Mouse (Mus musculus) adrenal gland, adult 8-10 months (tissue): Measurements from ENCODE around the gene Alkbh3. TPM values are rescaled to one million over a fixed set of nuclear protein-coding genes. Genes with fewer than 3 reads are reported as not detected.

Experiments used
- DNase-seq: peaks from one replicate; pipeline ENCODE4 v3.0.0; 2022
- total RNA-seq, 4 experiments: library from RNA; stranded (reverse); gene quantifications; 2 replicates each; pipeline ENCODE4 v1.2.4; 2022

Alkbh3 gene
- total RNA-seq: 10 to 100 TPM; 29.9 to 57.4 (median 46.2) TPM

DNA sequence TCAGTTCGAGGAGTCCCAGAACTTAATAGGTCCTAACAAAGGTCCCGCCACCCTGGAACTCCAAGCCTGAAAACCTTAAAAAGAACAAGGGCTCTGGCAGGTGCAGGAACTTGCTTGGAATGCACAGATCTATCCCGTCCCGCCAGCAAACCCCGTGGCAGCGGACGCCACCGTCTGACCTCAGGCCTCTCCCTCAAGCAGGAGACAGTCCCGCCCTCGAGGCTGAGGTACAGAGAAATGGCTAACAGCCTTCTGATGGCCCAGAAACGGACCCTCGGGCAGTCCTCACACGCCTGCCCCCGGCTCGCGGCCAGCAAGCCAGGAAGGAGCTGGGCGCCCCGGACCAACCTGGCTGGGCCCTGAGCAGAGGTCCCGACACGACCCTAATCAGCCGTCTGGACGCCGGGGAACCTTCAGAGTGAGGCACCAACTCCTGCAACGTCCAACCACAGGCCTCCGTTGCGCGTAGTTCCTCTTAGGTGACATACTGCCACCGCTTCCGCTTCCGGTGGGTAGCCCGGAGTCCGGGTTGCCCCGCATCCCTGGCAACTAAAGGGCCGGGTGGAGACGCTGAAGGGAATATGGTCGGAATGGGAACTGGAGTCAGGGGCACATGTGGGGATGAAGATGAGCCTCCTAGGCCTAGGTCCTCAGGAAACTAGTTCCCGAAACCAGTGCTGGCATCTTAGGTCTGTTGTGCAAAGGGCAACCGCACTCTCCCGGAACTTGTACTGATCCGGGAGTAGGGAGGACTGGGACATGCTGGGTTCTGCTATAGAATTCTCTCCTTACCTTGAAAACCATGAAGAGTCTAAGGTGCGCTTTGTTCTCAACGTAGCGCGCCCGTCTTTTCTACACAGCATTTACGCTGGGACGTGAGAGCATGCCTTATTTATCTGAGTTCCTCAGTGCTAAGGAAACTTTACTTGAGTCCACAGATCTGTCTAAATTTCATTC is at the start of gene Alkbh3:
Gene Alkbh3, minus strand, starts transcription at position 473 of the 957 bp plus-strand sequence.
- DNase-seq: peak; percentile 86

DNA sequence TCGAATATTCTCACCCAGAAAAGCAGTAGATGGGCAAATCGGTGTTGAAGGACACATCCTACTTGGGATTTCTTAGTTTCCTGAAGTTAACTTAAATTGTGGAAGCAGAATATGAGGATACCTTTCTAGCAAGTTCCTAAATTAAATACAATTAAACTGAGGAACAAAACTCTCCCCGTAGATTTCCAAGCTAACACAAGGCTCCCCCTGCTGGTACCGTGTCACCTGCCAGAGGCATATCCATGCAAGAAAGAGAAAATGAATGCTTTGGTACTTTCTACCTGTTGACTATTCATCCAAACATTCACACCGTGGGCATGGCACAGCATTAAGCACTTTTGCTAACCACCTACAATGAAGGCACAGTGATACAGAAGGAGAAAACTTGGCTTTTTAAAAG is 48.9 kb upstream of the Alkbh3 start:
- DNase-seq: no peak

DNA sequence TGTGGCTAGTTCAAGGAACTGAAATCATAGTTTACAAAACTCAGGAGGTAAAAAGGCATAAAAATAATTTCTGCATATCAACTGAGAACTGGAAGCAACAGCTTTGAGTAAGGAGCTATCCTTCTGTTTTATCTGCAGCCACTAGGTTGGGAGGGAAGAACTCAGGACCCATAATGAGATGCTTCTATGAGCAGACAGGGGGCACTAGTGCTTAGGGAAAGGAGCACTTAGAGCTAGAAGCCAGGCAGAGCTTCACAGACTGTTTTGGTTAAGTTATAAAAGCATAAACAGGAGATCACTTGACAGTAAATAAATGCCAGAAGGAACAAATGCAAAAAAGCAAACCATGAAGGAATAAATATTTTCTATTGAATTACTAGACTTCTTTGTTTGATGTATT is 44.2 kb upstream of the Alkbh3 start:
- no peak for DNase-seq

DNA sequence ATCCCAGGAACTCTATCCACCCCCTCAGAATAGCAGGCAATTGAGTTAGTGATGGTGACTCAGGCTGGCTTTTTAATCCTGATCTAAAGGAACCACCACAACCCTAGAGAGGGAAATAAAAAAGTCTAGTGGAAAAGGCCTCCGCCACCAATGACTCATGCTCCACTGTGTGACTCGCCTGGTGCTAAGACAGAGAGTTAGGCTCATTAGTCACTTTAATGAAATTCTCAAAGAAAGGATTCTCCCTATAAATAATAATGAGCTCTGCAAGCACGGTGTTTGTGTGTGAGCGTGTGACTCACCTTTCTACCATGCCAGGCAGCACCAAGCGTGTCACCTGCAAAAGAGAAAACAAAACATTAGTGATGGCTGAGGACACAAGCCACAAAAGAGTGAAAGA is 41.3 kb upstream of the Alkbh3 start:
- DNase-seq: no peak

DNA sequence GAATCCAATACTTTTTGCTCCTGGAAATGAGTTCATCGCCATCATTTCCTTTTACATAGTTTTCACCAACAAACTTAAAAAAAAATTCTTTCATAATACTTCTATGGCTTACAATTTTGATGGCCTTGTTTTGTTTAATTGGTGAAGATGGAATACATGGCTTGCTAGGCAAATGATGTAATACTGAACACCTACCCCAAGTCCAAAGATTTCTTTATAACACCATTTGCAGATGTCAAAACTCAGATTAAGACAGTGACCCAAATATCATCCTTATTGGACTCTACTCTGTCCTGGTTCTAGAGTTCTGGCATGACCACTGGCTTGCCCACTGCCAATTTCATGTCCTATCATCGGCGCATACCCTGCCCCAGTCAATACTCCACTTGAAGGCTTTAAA is 40.3 kb upstream of the Alkbh3 start:
- DNase-seq: no peak

DNA sequence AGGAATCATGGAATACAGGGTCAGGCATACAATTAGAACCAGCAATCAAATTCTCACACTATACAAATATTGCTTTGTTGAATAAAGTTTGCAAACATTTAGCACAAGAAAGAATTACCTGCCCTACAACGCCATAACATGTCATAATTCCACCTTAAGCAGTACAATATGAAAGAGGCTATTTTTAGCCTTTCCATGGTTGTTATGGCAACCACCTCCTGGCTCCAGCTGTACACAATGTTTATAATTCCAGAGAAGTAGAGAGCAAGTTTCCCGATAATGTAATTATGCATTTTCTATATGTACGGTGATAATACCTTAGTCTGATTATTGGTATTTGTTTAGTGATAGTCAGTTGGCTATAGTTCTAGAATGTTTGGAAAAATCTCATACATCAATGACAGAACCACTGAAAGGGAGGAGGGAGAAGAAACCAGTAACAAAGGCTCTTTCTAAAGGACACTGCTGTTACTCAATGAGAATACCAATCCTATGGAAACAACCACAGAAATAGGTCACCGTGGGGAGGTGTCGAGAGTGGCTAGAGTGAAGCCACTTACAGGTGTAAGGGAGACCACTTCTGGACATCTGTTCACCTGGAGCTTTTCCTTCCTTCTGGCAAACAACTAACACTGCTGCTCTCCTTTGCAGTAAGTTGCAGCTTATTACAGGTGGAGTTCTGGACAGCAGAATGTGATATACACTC is 39.0 kb upstream of the Alkbh3 start:
- no peak for DNase-seq

DNA sequence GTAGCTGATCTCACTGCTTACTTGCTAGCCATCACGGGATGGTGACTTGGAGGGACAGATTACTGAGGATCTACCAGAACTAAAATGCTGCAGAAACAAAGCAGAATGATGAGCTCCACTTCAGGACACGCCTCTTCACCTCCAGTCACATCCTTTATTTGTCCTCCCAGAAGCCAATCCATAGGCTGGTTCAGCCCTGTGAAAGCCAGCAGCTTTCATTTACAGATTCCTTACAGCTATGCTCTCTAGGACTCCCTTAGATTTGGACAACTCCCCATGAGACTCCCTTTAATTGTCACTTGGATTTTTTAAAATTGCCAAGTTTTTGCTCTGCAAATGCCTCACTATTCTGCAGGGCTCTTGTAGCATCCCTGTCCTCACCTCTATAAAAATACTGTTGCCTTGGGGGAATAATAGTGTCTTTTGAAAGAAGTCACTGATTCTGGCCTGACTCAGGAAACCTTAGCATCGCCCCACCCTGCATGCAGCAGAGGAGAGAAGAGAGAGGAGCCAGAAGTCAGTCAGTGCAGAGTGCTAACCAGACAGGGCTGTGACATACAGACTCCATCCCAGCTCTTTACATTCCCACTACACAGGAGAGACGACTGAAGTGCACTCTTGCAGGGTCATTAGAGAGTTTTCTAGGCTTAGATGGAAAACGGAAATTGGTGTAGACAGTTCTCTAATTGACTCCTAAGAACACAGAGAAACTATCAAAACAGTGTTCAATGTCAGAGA is 38.3 kb upstream of the Alkbh3 start:
- no peak for DNase-seq

DNA sequence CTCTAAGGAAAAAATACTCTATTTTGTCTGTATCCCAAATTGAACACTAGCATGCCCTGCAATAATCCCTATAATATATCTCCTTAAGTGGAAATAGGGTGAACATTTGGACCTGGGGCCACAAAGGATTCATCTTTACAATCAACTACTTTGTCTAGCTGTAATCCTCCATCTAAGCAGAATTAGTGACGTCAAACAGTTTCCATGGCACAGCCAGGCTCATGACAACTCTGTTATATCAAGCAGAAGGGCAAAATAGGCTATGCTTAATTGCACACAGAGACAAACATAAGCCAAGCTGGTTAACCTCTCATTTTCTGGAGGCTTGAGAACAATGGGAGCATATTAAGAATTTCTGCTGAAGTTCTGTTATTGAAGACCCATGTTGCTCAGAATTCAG is 37.7 kb upstream of the Alkbh3 start:
- no peak for DNase-seq

DNA sequence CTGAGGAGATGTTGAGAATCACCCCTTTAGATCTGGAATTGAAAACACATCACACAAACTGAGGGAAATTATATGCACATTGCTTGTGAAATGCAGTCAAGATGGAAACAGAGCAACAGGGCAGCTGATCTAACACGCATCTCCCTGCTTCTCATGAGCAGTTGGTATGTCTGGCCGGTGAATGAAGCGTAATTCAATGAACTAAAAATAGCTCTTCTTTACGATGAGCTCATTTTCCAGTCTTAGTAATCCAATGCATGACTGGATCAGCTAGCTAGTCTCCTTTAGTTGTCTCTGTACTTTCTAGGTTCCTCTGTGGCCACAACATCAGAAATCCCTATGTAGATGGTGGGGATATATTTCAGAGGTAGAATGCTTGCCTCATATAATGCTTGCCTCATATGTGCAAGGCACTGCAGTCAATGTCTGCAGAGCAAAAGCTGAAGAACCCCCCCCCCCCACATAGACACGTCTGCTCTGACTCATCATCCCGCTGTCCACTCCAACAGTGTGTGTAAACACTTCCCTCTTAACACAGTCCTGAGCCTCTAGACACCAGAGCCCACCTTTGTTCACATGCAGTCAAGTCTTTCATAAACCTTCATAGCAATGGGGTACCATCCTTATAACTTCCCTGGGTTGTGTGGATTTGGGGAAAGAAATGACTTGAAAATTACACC is 34.9 kb upstream of the Alkbh3 start:
- no peak for DNase-seq

DNA sequence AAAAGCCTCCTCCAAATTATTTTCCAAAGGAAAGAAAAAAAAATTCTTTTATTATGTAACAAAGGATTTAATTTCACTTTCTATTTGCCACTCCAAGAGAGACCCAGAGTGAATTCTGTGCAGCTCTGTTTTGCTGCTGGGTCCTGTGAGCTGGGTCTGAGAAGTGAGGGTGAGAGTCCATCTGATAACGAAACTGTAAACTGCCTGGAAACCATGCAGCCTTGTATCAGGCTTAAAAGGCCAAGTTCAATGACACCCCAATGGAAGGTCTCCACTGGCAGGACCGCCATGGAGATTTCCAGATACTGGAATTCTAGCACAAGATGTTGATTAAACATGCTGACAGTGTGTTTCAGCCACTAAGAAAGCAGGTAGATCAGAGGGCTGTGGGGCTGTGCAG is 33.6 kb upstream of the Alkbh3 start:
- no peak for DNase-seq

DNA sequence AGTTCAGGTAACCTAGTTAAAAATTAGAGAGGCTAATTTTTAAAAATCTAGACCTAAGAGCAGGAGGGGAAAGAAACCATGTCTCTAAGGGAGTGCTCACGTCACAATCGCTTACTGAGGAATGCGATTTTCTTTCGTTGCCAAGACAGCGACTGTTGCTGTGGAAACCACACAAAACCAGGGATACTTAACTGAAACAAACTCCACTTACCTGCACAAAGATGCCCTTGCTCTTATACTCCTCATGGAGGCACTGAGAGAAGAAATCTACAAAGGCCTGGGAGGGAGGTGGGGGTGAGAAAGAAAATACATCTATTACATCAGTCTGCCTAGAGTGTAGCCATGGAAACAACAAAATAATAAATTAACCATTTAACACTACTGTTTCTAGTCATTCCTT is 33.1 kb upstream of the Alkbh3 start:
- DNase-seq: no peak

DNA sequence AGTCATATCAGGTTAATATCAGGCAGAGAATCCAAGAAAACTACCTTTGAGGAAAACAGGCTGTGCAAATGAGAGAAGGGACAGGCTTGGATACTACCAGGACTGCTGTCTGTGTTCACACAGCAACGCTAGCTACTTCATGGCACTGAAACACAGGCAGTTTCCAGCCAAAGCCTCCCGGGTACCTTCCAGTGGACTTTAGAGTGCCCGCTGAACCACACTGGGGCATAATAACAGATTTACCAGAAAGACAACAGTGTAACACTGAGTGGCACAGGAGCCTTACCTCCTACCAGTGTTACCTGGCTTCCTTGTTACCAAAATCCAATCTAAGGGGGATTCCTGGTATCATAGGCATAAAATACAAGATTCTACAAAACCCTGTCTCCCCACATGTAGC is 31.9 kb upstream of the Alkbh3 start:
- DNase-seq: no peak

DNA sequence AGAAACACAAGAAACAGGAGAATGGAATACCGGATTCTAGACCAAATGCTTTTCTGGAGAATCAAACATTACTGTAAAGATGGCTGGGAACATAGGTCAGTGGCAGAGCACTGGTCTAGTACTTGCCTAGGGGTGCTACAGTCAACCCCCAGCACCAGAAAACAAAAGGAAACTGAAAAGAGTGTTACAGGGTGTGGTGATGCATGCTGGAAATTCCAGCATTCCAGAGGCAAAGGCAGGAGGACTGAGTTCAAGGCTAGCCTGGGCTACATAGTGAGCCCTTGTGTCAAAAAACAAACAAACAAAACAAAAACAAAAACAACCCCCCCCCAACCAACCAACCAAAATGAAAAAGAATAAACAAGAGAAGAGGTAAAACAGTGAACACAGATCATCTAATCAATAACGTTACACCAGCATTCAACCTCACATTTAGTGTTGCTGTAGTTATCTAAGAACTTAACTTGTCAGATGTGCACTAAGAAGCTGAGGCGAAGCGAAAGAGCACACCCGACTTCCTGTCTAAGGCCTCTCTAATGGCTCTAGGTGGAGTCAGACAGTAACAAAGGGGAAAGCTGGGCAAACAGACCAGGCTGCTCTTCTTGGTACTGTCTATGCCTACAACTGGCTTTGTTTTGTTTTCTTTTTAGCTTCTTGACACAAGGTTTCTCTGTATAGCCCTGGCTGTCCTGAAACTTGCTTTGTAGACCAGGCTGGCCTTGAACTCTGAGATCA is 30.0 kb upstream of the Alkbh3 start:
- DNase-seq: no peak

DNA sequence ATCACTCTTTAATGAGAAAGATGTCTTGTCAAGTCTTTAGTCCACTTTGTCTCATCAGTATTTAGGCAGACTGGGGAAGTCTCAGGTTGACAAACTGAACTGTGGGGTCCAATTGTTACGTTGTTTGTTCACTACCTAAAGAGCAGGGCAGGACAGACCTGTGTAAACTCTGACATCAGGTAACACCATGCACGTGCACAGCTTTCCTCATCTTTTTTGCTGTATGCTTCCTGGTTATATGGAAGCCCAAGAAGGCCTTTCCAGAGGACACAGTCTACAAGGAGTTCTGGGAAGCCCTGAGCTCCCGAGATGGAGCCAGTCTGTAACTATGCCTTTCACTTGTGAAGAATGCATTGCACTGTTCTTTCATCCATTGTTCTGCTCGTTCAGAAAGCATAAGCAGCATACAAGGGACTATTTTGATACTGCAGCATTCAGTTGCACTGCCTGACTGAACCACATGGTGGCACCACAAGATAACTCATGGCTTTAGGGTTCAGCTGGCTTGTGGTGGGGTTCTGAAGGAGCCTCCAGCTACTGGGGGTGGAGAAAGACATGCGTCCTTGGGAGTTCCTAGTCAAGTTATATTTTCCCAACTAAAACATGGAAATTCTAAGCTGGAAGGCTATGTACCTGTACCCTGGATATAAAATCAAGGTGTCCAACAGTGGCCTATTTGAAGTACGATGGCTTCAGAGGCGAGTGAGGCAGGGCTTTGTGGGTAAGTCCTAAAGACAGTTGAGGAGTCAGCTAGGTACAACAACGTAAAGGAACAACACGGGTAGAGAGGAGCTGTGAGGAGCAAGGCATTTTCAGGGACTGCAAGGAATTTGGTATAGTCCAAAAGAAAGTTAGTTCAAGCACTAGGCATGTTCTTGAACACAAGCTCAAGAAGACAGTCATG is 25.1 kb upstream of the Alkbh3 start:
- DNase-seq: peak; percentile 28

DNA sequence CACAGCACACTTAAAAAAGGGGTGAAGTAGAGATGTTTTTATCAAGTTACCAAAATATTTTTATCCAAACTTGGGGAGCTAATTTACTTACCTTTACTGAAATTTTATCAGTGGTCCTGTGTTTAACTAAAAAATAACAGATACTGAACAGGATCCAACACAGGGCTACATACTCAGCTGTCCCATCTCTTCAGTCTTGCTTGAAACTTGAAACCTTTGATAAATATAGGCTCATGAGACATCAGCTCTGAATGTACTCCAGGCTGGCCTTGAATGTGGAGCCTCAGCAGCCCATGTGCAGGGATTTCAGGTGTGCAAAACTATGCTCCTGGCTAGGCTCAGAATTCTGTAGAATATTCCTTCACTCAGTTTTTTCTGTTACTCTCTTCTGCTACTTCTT is 20.0 kb upstream of the Alkbh3 start:
- DNase-seq: no peak

DNA sequence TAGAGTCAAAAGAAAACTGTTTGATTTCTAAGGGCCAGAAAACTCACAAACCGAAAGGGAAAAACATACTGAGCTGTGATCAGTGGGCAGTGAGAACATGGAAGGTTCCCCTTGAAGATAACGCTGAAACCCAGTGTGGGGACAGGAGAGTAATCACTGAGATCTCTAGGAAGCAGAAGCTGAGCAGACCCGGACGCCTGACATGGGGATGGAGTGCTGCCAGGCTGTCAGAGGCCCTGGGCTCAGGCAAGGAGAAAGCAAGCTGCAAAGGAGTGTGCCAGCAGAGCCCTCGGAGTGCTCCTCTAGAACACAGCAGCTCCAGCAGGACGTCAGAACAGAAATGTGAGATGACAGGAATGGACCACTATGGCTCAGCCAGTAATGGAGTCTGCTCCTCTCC is 14.0 kb upstream of the Alkbh3 start:
- no peak for DNase-seq

DNA sequence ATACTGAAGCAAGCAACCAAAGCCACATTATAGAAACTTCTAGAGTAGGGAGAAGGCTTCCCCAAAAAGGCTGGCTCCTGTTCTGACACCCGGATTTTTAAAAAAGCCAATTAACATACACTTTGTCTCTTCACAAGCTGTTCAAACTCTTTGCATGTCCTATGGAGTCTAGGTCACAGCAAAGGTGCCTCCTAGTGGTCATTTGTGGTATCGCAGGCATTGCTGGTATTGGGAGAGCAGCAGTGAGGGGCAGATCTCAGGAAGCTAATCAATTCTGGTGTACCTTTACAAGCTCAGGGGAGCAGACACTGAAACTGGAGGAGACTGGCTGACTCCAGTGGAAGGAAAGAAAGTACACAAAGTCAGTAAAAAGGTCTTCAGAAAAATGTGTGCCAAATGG is 8.3 kb downstream of the Alkbh3 start:
- peak; percentile 72 for DNase-seq

DNA sequence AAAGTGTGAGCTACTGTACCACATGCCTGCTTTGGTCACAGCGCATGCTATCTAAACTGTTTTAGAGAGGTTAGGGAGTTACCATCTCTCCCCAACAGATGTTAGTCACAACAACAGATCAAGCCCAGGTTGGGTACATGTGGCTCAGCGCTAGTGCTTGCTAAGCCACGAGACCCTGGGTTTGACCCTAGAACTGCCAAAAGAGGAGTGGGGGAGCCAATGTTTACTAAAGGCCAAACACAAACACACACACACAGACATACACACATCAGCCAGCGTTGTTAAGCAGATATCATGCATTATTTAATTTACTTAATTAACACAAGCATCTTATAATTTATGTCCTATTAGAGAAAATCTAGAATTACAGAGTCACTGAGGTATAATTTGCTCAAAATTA is 8.7 kb downstream of the Alkbh3 start:
- DNase-seq: no peak

DNA sequence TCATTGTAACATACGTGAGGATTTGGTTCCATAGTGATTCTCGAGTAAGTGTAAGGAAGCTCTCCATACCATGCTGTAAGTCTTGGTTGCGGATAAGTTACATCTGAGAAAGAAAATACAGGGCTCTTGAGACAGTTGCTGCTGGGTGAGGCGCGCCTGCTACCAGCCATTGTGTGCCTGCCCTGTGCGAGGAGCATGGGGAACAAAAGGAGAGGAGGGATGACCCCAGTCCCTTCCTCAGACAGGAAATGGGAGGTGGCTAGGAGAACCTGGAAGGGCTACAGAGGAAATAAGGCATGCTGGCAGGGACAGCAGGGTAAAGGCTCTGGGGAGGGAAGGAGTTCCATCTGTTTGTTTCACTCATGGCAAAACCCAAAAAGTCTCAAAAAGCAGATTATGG is 9.2 kb downstream of the Alkbh3 start:
- no peak for DNase-seq

DNA sequence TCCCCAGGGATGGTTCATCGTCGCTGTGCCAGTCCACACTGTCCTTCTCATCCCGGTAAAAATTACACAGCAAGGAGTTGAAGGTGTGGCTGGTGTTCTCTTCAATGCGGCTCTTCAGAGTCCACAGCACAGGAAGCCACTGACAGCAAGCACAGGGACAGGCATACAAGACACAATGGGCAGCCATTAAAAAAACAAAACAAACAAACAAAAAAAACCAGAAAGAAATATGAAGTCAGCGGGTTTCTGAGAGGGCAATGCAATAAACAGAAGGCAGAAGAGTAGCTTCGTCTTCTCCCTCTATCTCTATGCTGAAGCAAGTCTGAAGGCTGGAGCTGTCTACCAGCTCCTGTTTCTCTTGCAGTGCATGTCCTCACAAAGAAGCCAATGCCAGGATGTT is 14.4 kb downstream of the Alkbh3 start, which contains the start of gene Gm27027:
Gene Gm27027, minus strand, starts transcription at position 101 of the 400 bp plus-strand sequence.
- no peak for DNase-seq

DNA sequence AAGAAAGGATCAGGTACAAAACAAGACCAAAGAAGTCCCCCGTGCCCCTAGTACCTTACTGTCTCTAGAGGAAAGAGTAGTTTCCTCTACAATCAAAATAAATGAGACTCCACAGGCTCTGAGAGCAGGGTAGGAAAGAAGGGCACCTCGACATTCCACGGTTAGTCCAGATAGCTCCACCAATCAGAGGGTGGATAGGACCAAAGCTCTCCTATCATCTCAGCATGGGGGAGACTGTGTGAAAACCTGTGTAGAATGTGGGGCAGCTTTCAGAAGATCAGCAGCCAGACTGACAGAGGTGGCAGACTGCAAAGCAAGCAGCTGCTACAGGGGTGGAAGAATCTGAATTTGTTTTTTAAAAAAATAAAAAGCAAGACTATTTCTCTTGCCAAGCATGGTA is 17.8 kb downstream of the Alkbh3 start:
- DNase-seq: no peak
